Mouse (Mus musculus) midbrain, postnatal 0 days (tissue): Measurements from ENCODE around the gene Tkfc. TPM values are rescaled to one million over a fixed set of nuclear protein-coding genes. Genes with fewer than 3 reads are reported as not detected.
A peak's percentile ranks its signal among the peaks of the same experiment; 100 is the strongest.

Source experiments
- ATAC-seq: fragments of 200-750 bp; cut with Nextera tagmentation; 2 replicates; pipeline ENCODE4 v1.8.0; 2017; ENCODE audit warnings: moderate number of reproducible peaks, mild to moderate bottlenecking, moderate TSS enrichment, moderate library complexity; ENCODE audit not compliant: low FRiP score
- DNase-seq: peaks from one replicate; pipeline ENCODE4 v3.0.0-alpha.2; 2015; ENCODE audit warnings: low spot score
- H3K27ac ChIP-seq: fragments of 300-500 bp; sonication (generic); 2 replicates; pipeline ENCODE4 v1.5.1; 2014; ENCODE audit warnings: low read depth, mild to moderate bottlenecking, low read length, mixed read lengths
- H3K27me3 ChIP-seq: fragments of 300-500 bp; sonication (generic); 2 replicates; pipeline ENCODE4 v1.6.1; 2014; ENCODE audit warnings: low read length, control low read depth, mixed read lengths; ENCODE audit not compliant: insufficient read depth
- H3K36me3 ChIP-seq: fragments of 300-500 bp; sonication (generic); 2 replicates; pipeline ENCODE4 v1.6.1; 2014; ENCODE audit warnings: low read length, control low read depth, mixed read lengths; ENCODE audit not compliant: insufficient read depth
- H3K4me1 ChIP-seq: fragments of 300-500 bp; sonication (generic); 2 replicates; pipeline ENCODE4 v1.6.1; 2014; ENCODE audit warnings: mild to moderate bottlenecking, control low read depth, antibody characterized with exemption, low read length, mixed read lengths; ENCODE audit not compliant: insufficient read depth
- H3K4me2 ChIP-seq: fragments of 300-500 bp; sonication (generic); 2 replicates; pipeline ENCODE4 v1.6.1; 2014; ENCODE audit warnings: low read depth, mild to moderate bottlenecking, low read length, mixed read lengths; ENCODE audit not compliant: poor library complexity, severe bottlenecking
- H3K4me3 ChIP-seq: fragments of 300-500 bp; sonication (generic); 2 replicates; pipeline ENCODE4 v1.5.1; 2014; ENCODE audit warnings: low read depth, mild to moderate bottlenecking, low read length, moderate library complexity
- H3K9ac ChIP-seq: fragments of 300-500 bp; sonication (generic); replicated peaks from 2 replicates; pipeline ENCODE4 v1.6.1; 2014; ENCODE audit warnings: mild to moderate bottlenecking, low read length, moderate library complexity, mixed read lengths; ENCODE audit not compliant: poor library complexity, severe bottlenecking
- H3K9me3 ChIP-seq: fragments of 300-500 bp; sonication (generic); 2 replicates; pipeline ENCODE4 v1.6.1; 2016; ENCODE audit warnings: low read length, control low read depth
- CTCF ChIP-seq: IDR thresholded peaks from 2 replicates; pipeline ENCODE4 v1.5.1; 2016; ENCODE audit warnings: antibody characterized with exemption, mild to moderate bottlenecking
- WGBS: fragments of 180-500 bp; shearing (Covaris S2); extraction: QIAGEN DNeasy Blood & Tissue Kit; methylation state at CpG from one replicate; pipeline ENCODE4 v1.1.7; 2014; 5-methylcytosine and 5-hydroxymethylcytosine counted together
- polyA plus RNA-seq: library from polyadenylated mRNA; unstranded; fragments of >200 nt; fragmentation: Nextera tagmentation; extraction: Ambion mirVana; gene quantifications from 2 replicates; pipeline ENCODE4 v1.2.1, GENCODE M21; 2015
- total RNA-seq: library from RNA; depleted of rRNA; stranded (reverse); fragments of >200 nt; gene quantifications from 2 replicates; pipeline ENCODE4 v1.2.3, GENCODE M21; 2014; rRNA removed

The Tkfc gene
- total and polyA plus RNA-seq, 2 experiments from 2014 or later: 11.1 to 19.5 TPM

DNA sequence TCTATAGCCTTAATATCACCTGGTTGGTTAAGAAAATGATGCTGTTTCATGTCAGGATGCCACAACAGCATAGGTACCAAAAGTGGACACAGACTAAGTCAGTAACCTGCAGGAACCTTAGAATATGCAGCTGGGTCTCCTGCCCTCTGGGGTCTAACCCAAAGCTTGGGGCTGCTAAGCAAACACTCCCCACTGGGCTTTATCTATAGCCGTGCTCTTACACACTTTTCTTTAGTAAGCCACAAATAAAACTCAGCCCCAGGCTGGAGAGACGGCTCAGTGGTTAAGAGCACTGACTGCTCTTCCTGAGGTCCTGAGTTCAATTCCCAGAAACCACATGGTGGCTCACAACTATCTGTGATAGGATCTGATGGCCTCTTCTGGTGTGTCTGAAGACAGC is 48.5 kb downstream of the Tkfc start:
- Histone ChIP-seq H3K36me3 (no peaks in the 10 kb centered on the region), H3K4me2 (peak overlapping the region; percentile 56; the same call in 1 of the 2 replicates), H3K4me3 (no peak overlapping the region), H3K9ac (no peak overlapping the region), H3K9me3 (no peaks in the 10 kb centered on the region), H3K27ac (no peak overlapping the region), H3K27me3 (no peaks in the 10 kb centered on the region), H3K4me1 (peaks cover 14% of the 10 kb centered on the region; the same call in 1 of the 2 replicates)
- DNase-seq (no peak), ATAC-seq (no peak)
- TF ChIP-seq CTCF: no peak
- WGBS: 78% methylated on average over 2 of the region's 2 CpGs

DNA sequence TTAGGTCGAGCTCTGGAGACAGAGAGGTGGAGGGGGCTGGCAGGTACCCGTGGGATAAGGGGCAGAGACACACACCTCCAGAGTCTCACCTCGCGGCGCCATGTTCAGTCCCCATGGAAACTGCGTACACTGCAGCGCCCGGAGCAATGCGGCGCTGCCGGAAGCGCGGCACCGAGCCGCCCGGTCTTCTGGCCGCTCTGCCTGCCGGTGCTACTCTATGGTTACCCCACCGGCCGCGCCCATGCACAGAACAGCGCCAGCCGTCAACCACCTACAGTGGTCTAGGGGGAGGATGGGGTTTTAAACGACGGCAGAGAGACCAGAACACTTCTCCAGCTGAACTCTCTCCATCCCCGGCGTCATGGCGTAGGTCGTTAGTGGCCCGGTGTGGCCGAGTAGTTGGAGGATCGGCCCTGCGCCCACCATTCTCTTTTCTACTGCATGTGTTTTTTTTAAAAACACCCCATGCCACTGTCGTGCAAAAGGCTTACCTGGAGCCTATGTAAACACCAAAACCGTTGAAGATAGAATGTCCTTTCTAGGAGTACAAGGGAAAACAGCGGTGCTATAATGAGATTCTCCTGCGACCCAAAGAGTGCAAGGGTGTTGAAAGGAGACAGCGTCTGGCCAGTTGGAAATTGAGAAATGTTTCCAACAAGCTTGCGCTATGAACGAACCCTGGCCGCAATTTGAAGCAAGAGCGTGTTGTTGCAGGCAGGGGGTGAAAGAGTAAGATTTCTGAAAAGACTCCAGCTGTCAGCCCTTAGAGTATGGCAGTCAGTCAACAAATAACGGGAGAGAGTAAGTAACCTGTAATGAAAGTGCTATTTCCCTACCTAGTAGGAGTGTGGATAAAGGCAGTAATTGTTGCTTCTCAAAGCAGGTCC is 49.6 kb downstream of the Tkfc start, which contains the start of gene Tmem216:
Tmem216 (minus strand) TSS at position 615 of the 887 bp plus-strand sequence.
- H3K27me3 ChIP-seq: no peaks in the 10 kb centered on the region
- DNase-seq: peak; percentile 92
- peak; percentile 33 for TF ChIP-seq CTCF
- H3K9ac ChIP-seq: peak within 1 kb of the TSS; percentile 71
- H3K27ac ChIP-seq: peak within 1 kb of the TSS; percentile 88
- peaks cover 14% of the 10 kb centered on the region; the same call in 1 of the 2 replicates for H3K4me1 ChIP-seq
- H3K4me3 ChIP-seq: peak within 1 kb of the TSS; percentile 56
- WGBS: under 1% methylated on average over 39 of the region's 43 CpGs
- H3K9me3 ChIP-seq: no peaks in the 10 kb centered on the region
- H3K36me3 ChIP-seq: peaks cover 8% of the 10 kb centered on the region; the same call in 1 of the 2 replicates
- peak within 1 kb of the TSS; percentile 56 for H3K4me2 ChIP-seq
- peak; percentile 98 for ATAC-seq

DNA sequence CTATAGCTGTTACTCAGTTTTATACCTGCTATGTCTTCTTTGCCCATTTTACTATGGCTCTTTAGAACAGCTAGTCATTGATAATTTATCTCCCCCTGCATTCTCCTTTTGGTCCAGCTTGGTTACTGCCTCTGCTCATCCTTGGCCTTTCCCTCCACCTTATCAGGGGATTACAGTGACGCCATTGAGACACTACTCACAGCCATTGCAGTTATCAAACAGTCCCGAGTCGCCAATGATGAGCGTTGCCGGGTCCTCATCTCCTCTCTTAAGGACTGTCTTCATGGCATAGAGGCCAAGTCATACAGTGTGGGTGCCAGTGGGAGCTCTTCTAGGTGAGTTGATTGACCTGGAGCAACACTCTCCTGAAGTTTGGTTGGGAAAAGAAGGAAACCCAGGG is 66.0 kb downstream of the Tkfc start:
- H3K4me1 ChIP-seq: no peaks in the 10 kb centered on the region
- no peak overlapping the region for H3K4me2 ChIP-seq
- DNase-seq: no peak
- 97% methylated on average over 5 of the region's 5 CpGs for WGBS
- H3K27ac ChIP-seq: no peak overlapping the region
- no peak overlapping the region for H3K4me3 ChIP-seq
- peaks cover 78% of the 10 kb centered on the region for H3K36me3 ChIP-seq
- no peak overlapping the region for H3K9ac ChIP-seq
- no peak for TF ChIP-seq CTCF
- no peaks in the 10 kb centered on the region for H3K9me3 ChIP-seq
- H3K27me3 ChIP-seq: no peaks in the 10 kb centered on the region
- no peak for ATAC-seq

Other genes starting within 250 kb of the Tkfc start
- gene Syt7, start 216.6 kb downstream of the Tkfc start, total RNA-seq: 138 and 140 TPM in 2 replicates
- 14.7 and 19.0 TPM in 2 replicates for gene Syt7, start 216.6 kb downstream of the Tkfc start, polyA plus RNA-seq
- gene Lrrc10b, start 148.2 kb downstream of the Tkfc start, total RNA-seq: 6.2 and 8.7 TPM in 2 replicates
- 2.2 and 2.3 TPM in 2 replicates for gene Lrrc10b, start 148.2 kb downstream of the Tkfc start, polyA plus RNA-seq
- 4.9 and 7.8 TPM in 2 replicates for gene Ppp1r32, start 122.7 kb downstream of the Tkfc start, total RNA-seq
- 5.0 and 5.3 TPM in 2 replicates for gene Ppp1r32, start 122.7 kb downstream of the Tkfc start, polyA plus RNA-seq
- gene Cpsf7, start 80.4 kb downstream of the Tkfc start, total RNA-seq: 55.7 and 62.3 TPM in 2 replicates
- 36.7 and 40.6 TPM in 2 replicates for gene Cpsf7, start 80.4 kb downstream of the Tkfc start, polyA plus RNA-seq
- 51.5 and 54.4 TPM in 2 replicates for gene Sdhaf2, start 79.5 kb downstream of the Tkfc start, total RNA-seq
- gene Sdhaf2, start 79.5 kb downstream of the Tkfc start, polyA plus RNA-seq: 56.1 and 64.3 TPM in 2 replicates
- 23.1 and 33.8 TPM in 2 replicates for gene Tmem216, start 49.4 kb downstream of the Tkfc start, total RNA-seq
- gene Tmem216, start 49.4 kb downstream of the Tkfc start, polyA plus RNA-seq: 41.5 and 47.0 TPM in 2 replicates
- 19.1 and 32.0 TPM in 2 replicates for gene Cyb561a3, start 28.5 kb downstream of the Tkfc start, total RNA-seq
- 20.3 and 22.2 TPM in 2 replicates for gene Cyb561a3, start 28.5 kb downstream of the Tkfc start, polyA plus RNA-seq
- gene Tmem138, start 28.3 kb downstream of the Tkfc start, total RNA-seq: 18.5 and 18.8 TPM in 2 replicates
- gene Tmem138, start 28.3 kb downstream of the Tkfc start, polyA plus RNA-seq: 32.4 and 33.1 TPM in 2 replicates
- 247 and 261 TPM in 2 replicates for gene Ddb1, start 327 bp downstream of the Tkfc start, total RNA-seq
- gene Ddb1, start 327 bp downstream of the Tkfc start, polyA plus RNA-seq: 135 TPM in 2 replicates
- gene Vwce, start 28.6 kb upstream of the Tkfc start, total RNA-seq: 2.6 and 2.9 TPM in 2 replicates
- gene Vwce, start 28.6 kb upstream of the Tkfc start, polyA plus RNA-seq: 1.9 and 2.2 TPM in 2 replicates
- gene Pga5, start 72.4 kb upstream of the Tkfc start, total RNA-seq: not detected in 2 replicates
- not detected in 2 replicates for gene Pga5, start 72.4 kb upstream of the Tkfc start, polyA plus RNA-seq
- 17.5 and 22.4 TPM in 2 replicates for gene Vps37c, start 83.1 kb upstream of the Tkfc start, total RNA-seq
- gene Vps37c, start 83.1 kb upstream of the Tkfc start, polyA plus RNA-seq: 22.9 and 28.0 TPM in 2 replicates
- 0.55 and 0.85 TPM in 2 replicates for gene Cd5, start 133.3 kb upstream of the Tkfc start, total RNA-seq
- 0.50 and 0.53 TPM in 2 replicates for gene Cd5, start 133.3 kb upstream of the Tkfc start, polyA plus RNA-seq
- gene Cd6, start 224.4 kb upstream of the Tkfc start, total RNA-seq: not detected in 2 replicates
- 0.22 TPM in 1 of 2 replicates, not detected in the other for gene Cd6, start 224.4 kb upstream of the Tkfc start, polyA plus RNA-seq
- gene Slc15a3, start 234.1 kb upstream of the Tkfc start, total RNA-seq: 1.3 and 1.7 TPM in 2 replicates
- gene Slc15a3, start 234.1 kb upstream of the Tkfc start, polyA plus RNA-seq: 0.33 and 0.56 TPM in 2 replicates